ENCODE assay signal across 10 mouse cellular contexts in the genomic region with DNA sequence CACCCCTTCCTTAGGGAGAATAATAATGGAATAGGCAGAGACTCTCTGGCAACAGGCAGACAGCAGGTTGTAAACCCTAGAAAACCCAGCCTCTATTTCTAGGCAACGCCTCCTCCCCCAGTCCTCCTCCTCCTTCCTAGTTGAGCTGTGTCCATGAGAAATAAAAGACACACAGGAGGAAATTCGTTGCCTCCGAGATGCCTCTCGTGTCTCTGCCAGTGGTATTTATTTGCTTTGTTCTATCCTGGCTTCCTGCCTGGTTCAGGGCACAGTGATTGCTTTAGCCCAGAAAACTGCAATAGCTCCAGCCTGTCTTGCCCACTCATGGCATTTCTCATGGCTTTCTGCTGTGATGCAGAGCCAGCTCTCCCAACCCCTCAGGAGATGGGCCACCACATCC. TPM values are rescaled to one million over a fixed set of nuclear protein-coding genes. Genes with fewer than 3 reads are reported as not detected.
DNase-seq lines count a peak whose midpoint lies in the region; ATAC-seq and TF ChIP-seq lines count a peak whose summit lies in the region.
"Had no signal": no experiment of that assay in that cellular context is flagged by ENCODE, and none has a peak within 500 bp of the region (broad histone marks: within the 10 kb centered on the region; RNA-seq: fewer than 3 reads in every experiment).

No protein-coding gene starts in this region.

- no peak overlapping the region for H3K4me2 ChIP-seq in kidney, embryonic 16.5 days (replicated peaks; ENCODE audit: low read depth, low read length)
- no peak overlapping the region for H3K4me2 ChIP-seq in liver, embryonic 11.5 days
- no peak overlapping the region for H3K4me2 ChIP-seq in liver, postnatal 0 days (ENCODE audit: low read depth, low read length)

- intact Hi-C loops in left cerebral cortex, postnatal 10 days (cut with DNase I): no loop called here

- ATAC-seq in kidney, embryonic 16.5 days (ENCODE audit: low FRiP score, low TSS enrichment): peak; percentile 47; the same call in 1 of the 2 replicates
- peak; percentile 86 for ATAC-seq in frontal cortex, adult (ENCODE audit: low TSS enrichment)
- no peak for ATAC-seq in liver, embryonic 11.5 days (replicated peaks; ENCODE audit: low FRiP score)
- no peak for ATAC-seq in liver, postnatal 0 days
- ATAC-seq: Patski had no signal

- DNase-seq in kidney, postnatal 25 days: no peak
- peak; percentile 38 for DNase-seq in cerebellum, adult 11 months
- DNase-seq in left cerebral cortex, postnatal 10 days (ENCODE audit: extremely low spot score in 1 of 2, low spot score in 2 of 2): peak; percentile 40 to 43
- DNase-seq in liver, embryonic 11.5 days (ENCODE audit: low spot score): no peak
- DNase-seq in liver: no peak
- DNase-seq in liver, postnatal 0 days: no peak

- H3K4me1 ChIP-seq in kidney, embryonic 16.5 days (ENCODE audit: insufficient read depth, low read length): peaks cover 26% of the 10 kb centered on the region
- H3K4me1 ChIP-seq in liver, embryonic 11.5 days (replicated peaks; ENCODE audit: control insufficient read depth, insufficient read depth, low read length): no peaks in the 10 kb centered on the region
- no peaks in the 10 kb centered on the region for H3K4me1 ChIP-seq in liver, postnatal 0 days (ENCODE audit: insufficient read depth)

- H3K9me3 ChIP-seq in kidney, embryonic 16.5 days (ENCODE audit: low read length): no peaks in the 10 kb centered on the region
- no peaks in the 10 kb centered on the region for H3K9me3 ChIP-seq in liver, embryonic 11.5 days (ENCODE audit: control insufficient read depth, low read length)
- H3K9me3 ChIP-seq in liver, postnatal 0 days (ENCODE audit: low read length): no peaks in the 10 kb centered on the region

- no peaks in the 10 kb centered on the region for H3K27me3 ChIP-seq in kidney, embryonic 16.5 days (ENCODE audit: insufficient read depth, low read length)
- H3K27me3 ChIP-seq in liver, embryonic 11.5 days (replicated peaks; ENCODE audit: control insufficient read depth, insufficient read depth, low read length): no peaks in the 10 kb centered on the region
- no peaks in the 10 kb centered on the region for H3K27me3 ChIP-seq in liver, postnatal 0 days (ENCODE audit: insufficient read depth, low read length)
- H3K27me3 ChIP-seq: Patski had no signal

- no peak for TF ChIP-seq EP300 in liver, postnatal 0 days (IDR thresholded peaks at IDR 0.05; ENCODE audit: low read depth)

- WGBS in kidney, embryonic 16.5 days: 15% methylated on average over 4 of the region's 4 CpGs
- 65% methylated on average over 4 of the region's 4 CpGs for WGBS in liver, embryonic 11.5 days
- WGBS in liver, postnatal 0 days (ENCODE audit: insufficient replicate concordance): 49% methylated on average over 4 of the region's 4 CpGs

- H3K4me3 ChIP-seq in kidney, embryonic 16.5 days (ENCODE audit: low read length): no peak overlapping the region
- no peak overlapping the region for H3K4me3 ChIP-seq in liver, embryonic 11.5 days (ENCODE audit: low read depth, low read length)
- no peak overlapping the region for H3K4me3 ChIP-seq in liver, postnatal 0 days (ENCODE audit: low read depth, low read length)
- H3K4me3 ChIP-seq: erythroblast, embryonic 14.5 days had no signal

- H3K27ac ChIP-seq in kidney, embryonic 16.5 days (ENCODE audit: low read length): peak overlapping the region; percentile 9; the same call in 1 of the 2 replicates
- no peak overlapping the region for H3K27ac ChIP-seq in liver, embryonic 11.5 days (ENCODE audit: low read depth, low read length)
- no peak overlapping the region for H3K27ac ChIP-seq in liver, postnatal 0 days (ENCODE audit: low read depth)

- no peak for TF ChIP-seq CTCF in liver, postnatal 0 days (IDR thresholded peaks at IDR 0.05; ENCODE audit: low read depth)

- no peak overlapping the region for H3K9ac ChIP-seq in kidney, embryonic 16.5 days (replicated peaks; ENCODE audit: low read length)
- no peak overlapping the region for H3K9ac ChIP-seq in liver, embryonic 11.5 days (ENCODE audit: low read depth, low read length)
- no peak overlapping the region for H3K9ac ChIP-seq in liver, postnatal 0 days (replicated peaks)

- peaks cover 4% of the 10 kb centered on the region for H3K36me3 ChIP-seq in kidney, embryonic 16.5 days (ENCODE audit: insufficient read depth, low read length)
- H3K36me3 ChIP-seq in liver, embryonic 11.5 days (ENCODE audit: control insufficient read depth, insufficient read depth, low read length): no peaks in the 10 kb centered on the region
- H3K36me3 ChIP-seq in liver, postnatal 0 days (replicated peaks; ENCODE audit: insufficient read depth, low read length): no peaks in the 10 kb centered on the region

RNA-seq across cellular contexts. Expression of gene Osbpl3, which starts 43.8 kb away (rescaled TPM):
- 18.2 and 22.5 TPM in 2 replicates for polyA plus RNA-seq in kidney, embryonic 16.5 days (2015; fragmentation: Nextera tagmentation; extraction: Ambion mirVana)
- total RNA-seq in left cerebral cortex, postnatal 10 days (2021): 10 to 100 TPM; 26.8 to 27.9 TPM
- 2.5 and 2.8 TPM in 2 replicates for polyA plus RNA-seq in liver, embryonic 11.5 days (2014; fragmentation: Nextera tagmentation; extraction: Ambion mirVana)
- 0.73 and 0.96 TPM in 2 replicates for polyA plus RNA-seq in liver, postnatal 0 days (2015; fragmentation: Nextera tagmentation; extraction: Ambion mirVana)
- polyA plus RNA-seq: erythroblast, embryonic 14.5 days had no signal

Comparison
In these comparisons a context has a peak if more than half of its experiments do, and no peak if none do; other contexts are left out.
1. ATAC-seq: peak in kidney, embryonic 16.5 days (single experiment) and frontal cortex, adult (single experiment); none in liver, embryonic 11.5 days (single experiment) and liver, postnatal 0 days (single experiment).
2. DNase-seq: peak in cerebellum, adult 11 months (single experiment) and left cerebral cortex, postnatal 10 days (2 of 2); none in kidney, postnatal 25 days (0 of 2), liver, embryonic 11.5 days (single experiment), liver (single experiment) and liver, postnatal 0 days (single experiment).